Mouse (Mus musculus) retina, postnatal 7 days (tissue): ENCODE results near the gene Scnn1b.

Experiments
- DNase-seq: peaks from one replicate; pipeline ENCODE4 v3.0.0-alpha.2; 2012; ENCODE audit warnings: low read depth, low spot score

The Scnn1b gene

GRCm38 (mm10) chr7:121864858-121865585 is at the start of gene Scnn1b:
Gene Scnn1b, plus strand, starts transcription at chr7:121865038.
- DNase-seq: no peak

GRCm38 (mm10) chr7:121821632-121822031 is 43.2 kb upstream of the Scnn1b start:
- no peak for DNase-seq

DNA sequence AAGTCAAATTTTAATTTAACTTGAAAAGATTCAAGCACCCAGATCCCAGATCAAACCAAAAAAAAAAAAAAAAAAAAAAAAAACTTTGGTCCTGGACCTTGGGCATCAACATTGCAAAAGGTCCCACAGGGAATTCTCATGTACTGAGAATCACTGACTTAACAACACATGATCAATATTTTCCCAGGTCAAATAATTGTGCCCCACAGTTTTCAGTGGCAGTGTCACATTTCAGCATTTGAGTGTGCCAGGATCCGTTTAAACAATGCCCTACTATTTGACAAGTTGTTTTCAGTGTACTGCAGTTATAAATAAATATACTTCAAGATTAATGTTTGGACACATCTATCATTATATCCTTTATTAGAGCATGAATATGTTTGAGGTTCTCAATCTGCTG is 36.4 kb upstream of the Scnn1b start:
- DNase-seq: no peak

- no peak for DNase-seq
Observed at GRCm38 (mm10) chr7:121835392-121835791, 29.4 kb upstream of the Scnn1b start.

DNA sequence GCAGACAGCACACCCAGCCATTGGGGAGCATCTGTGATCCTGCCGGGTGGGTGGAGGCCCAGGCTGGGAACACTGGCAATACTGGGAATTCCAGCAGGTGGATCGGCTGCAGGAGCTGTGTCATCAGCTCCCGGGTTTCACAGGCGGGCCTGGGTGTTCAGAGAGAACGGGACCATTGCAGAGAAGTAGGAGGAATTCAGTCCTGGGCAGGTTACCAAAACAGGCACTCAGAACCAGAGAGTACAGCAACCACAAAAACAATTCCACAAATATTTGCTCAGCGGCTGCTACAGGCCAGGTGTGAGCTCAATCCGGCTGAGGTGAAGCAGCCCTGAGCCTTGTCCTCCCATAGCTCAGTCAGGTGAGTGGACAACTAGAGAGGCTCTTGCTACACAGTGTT is 28.0 kb upstream of the Scnn1b start:
- DNase-seq: no peak

- no peak for DNase-seq
Observed at GRCm38 (mm10) chr7:121840810-121841209, 24.0 kb upstream of the Scnn1b start.

GRCm38 (mm10) chr7:121842234-121842633 is 22.6 kb upstream of the Scnn1b start:
- DNase-seq: no peak

- DNase-seq: no peak
Observed at GRCm38 (mm10) chr7:121845964-121846363, 18.9 kb upstream of the Scnn1b start.

- DNase-seq: no peak
Observed at GRCm38 (mm10) chr7:121848537-121849168, 16.2 kb upstream of the Scnn1b start.

GRCm38 (mm10) chr7:121857177-121857884 is 7.5 kb upstream of the Scnn1b start:
- no peak for DNase-seq

GRCm38 (mm10) chr7:121858939-121859338 is 5.9 kb upstream of the Scnn1b start:
- DNase-seq: no peak

GRCm38 (mm10) chr7:121871631-121872030 is 6.8 kb downstream of the Scnn1b start:
- DNase-seq: no peak

GRCm38 (mm10) chr7:121873998-121874397 is 9.2 kb downstream of the Scnn1b start:
- no peak for DNase-seq

- no peak for DNase-seq
Observed at GRCm38 (mm10) chr7:121874784-121875183, 9.9 kb downstream of the Scnn1b start.

DNA sequence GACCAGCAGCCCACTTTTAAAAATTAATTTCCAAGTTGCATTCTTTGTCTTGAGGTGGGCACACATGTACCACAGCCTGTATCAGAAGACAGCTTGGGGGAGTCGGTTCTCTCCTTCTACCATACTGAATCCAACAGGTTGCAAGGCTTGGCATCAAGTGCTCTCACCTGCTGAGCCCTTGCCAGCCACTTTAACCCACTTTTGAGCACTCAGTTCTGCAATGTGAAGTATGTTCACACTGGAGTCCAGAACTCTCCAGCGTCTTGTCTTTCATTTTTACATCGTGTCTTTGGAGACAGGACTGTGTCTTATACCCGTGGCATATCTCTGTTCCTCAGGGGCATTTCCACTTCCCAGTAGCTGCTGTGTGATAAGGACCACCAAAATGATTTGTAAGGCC is 15.4 kb downstream of the Scnn1b start:
- DNase-seq: no peak

- no peak for DNase-seq
Observed at GRCm38 (mm10) chr7:121890636-121891360, 26.0 kb downstream of the Scnn1b start.

GRCm38 (mm10) chr7:121896689-121897088 is 31.9 kb downstream of the Scnn1b start:
- DNase-seq: no peak

GRCm38 (mm10) chr7:121899311-121899710 is 34.5 kb downstream of the Scnn1b start:
- DNase-seq: peak; percentile 20

- no peak for DNase-seq
Observed at GRCm38 (mm10) chr7:121899940-121900339, 35.1 kb downstream of the Scnn1b start.

DNA sequence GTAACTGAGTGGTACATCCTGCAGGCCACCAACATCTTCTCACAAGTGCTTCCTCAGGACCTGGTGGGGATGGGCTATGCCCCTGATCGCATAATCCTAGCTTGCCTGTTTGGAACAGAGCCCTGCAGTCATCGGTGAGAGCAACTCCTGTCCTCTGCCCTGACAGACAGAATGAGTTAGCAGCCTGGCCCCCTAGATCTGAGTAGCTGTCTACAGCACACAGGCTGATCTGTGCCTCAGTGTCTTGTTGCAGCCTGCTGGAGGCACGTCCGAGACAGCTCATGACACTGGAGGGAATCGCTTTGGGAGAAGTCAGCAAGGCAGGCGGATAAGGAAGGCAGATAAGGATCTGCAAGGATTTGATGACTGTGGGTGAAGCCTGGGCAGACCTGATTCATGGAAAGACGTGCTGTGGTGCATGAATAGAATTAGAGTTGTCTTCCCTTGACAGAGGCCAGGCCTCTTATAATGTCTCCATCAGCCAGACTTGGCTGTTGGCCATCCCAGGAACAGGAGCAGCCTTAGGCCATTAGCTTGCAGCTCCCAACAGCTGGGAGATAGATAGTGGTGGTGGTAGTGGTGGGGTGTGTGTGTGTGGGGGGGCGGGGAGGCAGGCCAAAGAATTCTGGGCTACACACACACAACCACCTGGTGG is 38.0 kb downstream of the Scnn1b start:
- no peak for DNase-seq

DNA sequence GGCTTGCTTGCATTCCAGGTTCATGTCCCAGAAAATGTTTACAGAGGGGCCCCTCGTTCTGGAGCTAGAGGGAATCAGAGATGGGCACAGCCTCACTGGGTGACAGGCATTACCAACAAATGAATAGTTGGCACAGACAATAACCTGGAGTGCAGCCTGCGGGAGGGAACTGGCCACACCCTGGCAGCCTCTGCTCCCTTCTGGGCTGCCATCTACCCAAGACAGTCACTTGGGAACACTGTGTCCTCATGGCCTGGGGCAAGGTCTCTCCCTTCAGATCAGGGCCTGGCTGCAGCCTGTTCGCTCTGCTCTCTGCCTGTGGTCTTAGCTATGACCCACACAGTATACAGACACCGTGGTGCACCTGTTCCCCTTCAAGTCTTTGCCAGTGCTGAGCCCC is 42.0 kb downstream of the Scnn1b start:
- DNase-seq: no peak

- DNase-seq: no peak
Observed at GRCm38 (mm10) chr7:121912250-121912649, 47.4 kb downstream of the Scnn1b start.
